Mouse (Mus musculus) midbrain, embryonic 11.5 days (tissue): ENCODE results near the gene Sgcd. TPM values are rescaled to one million over a fixed set of nuclear protein-coding genes. Genes with fewer than 3 reads are reported as not detected.

Source experiments
- ATAC-seq: fragments of 200-750 bp; cut with Nextera tagmentation; 2 replicates; pipeline ENCODE4 v1.8.0; 2017; ENCODE audit warnings: moderate TSS enrichment, moderate library complexity; ENCODE audit not compliant: low FRiP score
- DNase-seq: peaks from one replicate; pipeline ENCODE4 v3.0.0; 2015; ENCODE audit warnings: low spot score; ENCODE audit errors: missing footprints
- H3K27ac ChIP-seq: fragments of 300-500 bp; sonication (generic); 2 replicates; pipeline ENCODE4 v1.5.1; 2014; ENCODE audit warnings: low read depth, low read length
- H3K27me3 ChIP-seq: fragments of 300-500 bp; sonication (generic); 2 replicates; pipeline ENCODE4 v1.6.1; 2014; ENCODE audit warnings: mild to moderate bottlenecking, low read length, moderate library complexity, mixed read lengths; ENCODE audit not compliant: control insufficient read depth, insufficient read depth
- H3K36me3 ChIP-seq: fragments of 300-500 bp; sonication (generic); 2 replicates; pipeline ENCODE4 v1.6.1; 2014; ENCODE audit warnings: mild to moderate bottlenecking, low read length, moderate library complexity, mixed read lengths; ENCODE audit not compliant: control insufficient read depth, insufficient read depth
- H3K4me1 ChIP-seq: fragments of 300-500 bp; sonication (generic); 2 replicates; pipeline ENCODE4 v1.6.1; 2014; ENCODE audit warnings: low read length; ENCODE audit not compliant: control insufficient read depth, insufficient read depth
- H3K4me2 ChIP-seq: fragments of 300-500 bp; sonication (generic); 2 replicates; pipeline ENCODE4 v1.6.1; 2014; ENCODE audit warnings: mild to moderate bottlenecking, moderate library complexity
- H3K4me3 ChIP-seq: fragments of 300-500 bp; sonication (generic); 2 replicates; pipeline ENCODE4 v1.5.1; 2014; ENCODE audit warnings: low read depth, low read length
- H3K9ac ChIP-seq: fragments of 300-500 bp; sonication (generic); 2 replicates; pipeline ENCODE4 v1.6.1; 2014; ENCODE audit warnings: low read length
- H3K9me3 ChIP-seq: fragments of 300-500 bp; sonication (generic); 2 replicates; pipeline ENCODE4 v1.6.1; 2016; ENCODE audit warnings: low read length; ENCODE audit not compliant: control insufficient read depth
- WGBS: fragments of 180-500 bp; shearing (Covaris S2); extraction: QIAGEN DNeasy Blood & Tissue Kit; methylation state at CpG from one replicate; pipeline ENCODE4 v1.1.7; 2014; 5-methylcytosine and 5-hydroxymethylcytosine counted together
- polyA plus RNA-seq: library from polyadenylated mRNA; unstranded; fragments of >200 nt; fragmentation: Nextera tagmentation; extraction: Ambion mirVana; gene quantifications from 2 replicates; pipeline ENCODE4 v1.2.1, GENCODE M21; 2014

Sgcd gene
- polyA plus RNA-seq, 1 experiment from 2014 or later, result 1.4 TPM

GRCm38 (mm10) chr11:47952366-47952765 is 36.4 kb downstream of the Sgcd start:
- Histone ChIP-seq H3K4me1 (no peaks in the 10 kb centered on the region), H3K27ac (no peak overlapping the region), H3K9ac (no peak overlapping the region), H3K27me3 (no peaks in the 10 kb centered on the region), H3K4me3 (no peak overlapping the region), H3K9me3 (no peaks in the 10 kb centered on the region), H3K36me3 (no peaks in the 10 kb centered on the region), H3K4me2 (no peak overlapping the region)
- ATAC-seq, result no peak
- no peak for DNase-seq
- WGBS, result 88% methylated on average over 4 of the region's 4 CpGs

DNA sequence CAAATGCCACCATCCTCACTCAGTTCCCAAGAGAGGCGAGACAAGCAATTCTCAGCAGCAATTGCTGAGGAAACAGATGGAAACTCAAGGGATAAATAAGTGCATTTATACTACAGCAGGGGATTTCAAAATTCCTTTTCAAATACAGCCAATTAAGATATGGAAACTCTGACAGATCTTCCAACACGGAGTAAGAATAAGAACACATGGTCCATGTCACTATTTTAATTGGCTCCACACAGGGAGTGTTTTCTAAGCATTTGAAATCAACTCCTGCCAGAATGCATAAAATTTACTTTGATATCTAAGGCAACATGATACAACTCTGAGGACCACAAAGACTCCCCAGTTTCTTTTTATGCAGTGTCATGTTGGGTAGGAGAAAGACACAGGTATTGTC is 49.0 kb downstream of the Sgcd start:
- DNase-seq, result no peak
- no peaks in the 10 kb centered on the region for H3K36me3 ChIP-seq
- ATAC-seq, result no peak
- WGBS, result 89% methylated on average over 2 of the region's 2 CpGs
- no peak overlapping the region for H3K27ac ChIP-seq
- H3K4me1 ChIP-seq, result no peaks in the 10 kb centered on the region
- H3K9ac ChIP-seq, result no peak overlapping the region
- no peaks in the 10 kb centered on the region for H3K9me3 ChIP-seq
- H3K4me3 ChIP-seq, result no peak overlapping the region
- H3K4me2 ChIP-seq, result no peak overlapping the region
- H3K27me3 ChIP-seq, result no peaks in the 10 kb centered on the region

- H3K4me2 ChIP-seq, result no peak overlapping the region
- H3K4me3 ChIP-seq, result no peak overlapping the region
- 76% methylated on average over 2 of the region's 2 CpGs for WGBS
- no peak overlapping the region for H3K9ac ChIP-seq
- H3K4me1 ChIP-seq, result no peaks in the 10 kb centered on the region
- H3K9me3 ChIP-seq, result no peaks in the 10 kb centered on the region
- ATAC-seq, result no peak
- H3K27ac ChIP-seq, result no peak overlapping the region
- DNase-seq, result no peak
- no peaks in the 10 kb centered on the region for H3K36me3 ChIP-seq
- H3K27me3 ChIP-seq, result no peaks in the 10 kb centered on the region
Measured at GRCm38 (mm10) chr11:47917616-47918015, 71.2 kb downstream of the Sgcd start.

GRCm38 (mm10) chr11:47891617-47892172 is 97.1 kb downstream of the Sgcd start:
- Histone ChIP-seq H3K27ac (no peak overlapping the region), H3K27me3 (no peaks in the 10 kb centered on the region), H3K4me2 (no peak overlapping the region), H3K36me3 (no peaks in the 10 kb centered on the region), H3K4me3 (no peak overlapping the region), H3K4me1 (no peaks in the 10 kb centered on the region), H3K9me3 (no peaks in the 10 kb centered on the region), H3K9ac (no peak overlapping the region)
- WGBS, result 92% methylated on average over 3 of the region's 3 CpGs
- DNase-seq (no peak), ATAC-seq (no peak)

DNA sequence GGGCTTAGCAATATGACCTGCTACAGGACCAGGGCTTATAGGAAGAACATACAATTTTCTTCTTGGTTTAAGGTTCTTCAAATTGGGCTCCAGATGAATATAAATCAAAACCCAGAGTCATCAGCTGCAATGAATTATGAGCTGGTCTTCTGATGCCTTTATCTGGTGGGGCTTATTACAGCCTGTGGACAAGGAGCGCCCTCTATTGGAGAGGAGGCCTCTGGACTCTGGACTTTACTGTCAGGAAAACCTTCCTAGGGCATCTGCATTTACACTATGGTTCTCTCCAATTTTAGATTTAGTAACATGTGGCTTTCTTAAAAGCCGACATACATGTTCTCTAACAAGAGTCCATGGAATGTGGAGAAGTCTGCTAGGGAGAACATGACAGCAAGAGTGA is 98.5 kb downstream of the Sgcd start:
- WGBS, result 63% methylated on average over 2 of the region's 2 CpGs
- H3K4me1 ChIP-seq, result no peaks in the 10 kb centered on the region
- H3K9me3 ChIP-seq, result no peaks in the 10 kb centered on the region
- no peak for ATAC-seq
- no peak overlapping the region for H3K9ac ChIP-seq
- no peak overlapping the region for H3K4me3 ChIP-seq
- H3K27me3 ChIP-seq, result no peaks in the 10 kb centered on the region
- no peak for DNase-seq
- no peak overlapping the region for H3K4me2 ChIP-seq
- H3K27ac ChIP-seq, result no peak overlapping the region
- H3K36me3 ChIP-seq, result no peaks in the 10 kb centered on the region

DNA sequence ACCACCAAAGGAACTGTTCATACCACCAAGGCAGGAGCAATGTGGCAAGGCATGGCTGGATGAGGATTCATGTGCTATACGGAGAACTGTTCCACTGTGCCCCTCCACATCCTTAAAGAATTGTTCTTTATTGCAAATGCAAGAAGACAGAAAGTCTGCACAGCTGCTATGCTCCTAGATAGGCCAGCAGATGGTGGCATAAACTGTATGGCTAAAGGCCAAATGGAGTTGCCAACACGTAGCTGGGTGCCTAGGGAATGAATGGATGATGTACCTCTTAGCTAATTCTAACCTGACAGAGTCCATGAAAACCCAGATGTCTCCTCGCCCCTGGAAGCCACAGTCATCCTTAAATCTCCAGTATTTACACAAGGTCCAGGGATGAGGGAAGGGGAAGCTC is 103.5 kb downstream of the Sgcd start:
- Histone ChIP-seq H3K27ac (no peak overlapping the region), H3K4me2 (no peak overlapping the region), H3K36me3 (no peaks in the 10 kb centered on the region), H3K9me3 (no peaks in the 10 kb centered on the region), H3K27me3 (no peaks in the 10 kb centered on the region), H3K4me1 (no peaks in the 10 kb centered on the region), H3K4me3 (no peak overlapping the region), H3K9ac (no peak overlapping the region)
- ATAC-seq (no peak), DNase-seq (no peak)
- WGBS, result 75% methylated on average over 3 of the region's 3 CpGs

DNA sequence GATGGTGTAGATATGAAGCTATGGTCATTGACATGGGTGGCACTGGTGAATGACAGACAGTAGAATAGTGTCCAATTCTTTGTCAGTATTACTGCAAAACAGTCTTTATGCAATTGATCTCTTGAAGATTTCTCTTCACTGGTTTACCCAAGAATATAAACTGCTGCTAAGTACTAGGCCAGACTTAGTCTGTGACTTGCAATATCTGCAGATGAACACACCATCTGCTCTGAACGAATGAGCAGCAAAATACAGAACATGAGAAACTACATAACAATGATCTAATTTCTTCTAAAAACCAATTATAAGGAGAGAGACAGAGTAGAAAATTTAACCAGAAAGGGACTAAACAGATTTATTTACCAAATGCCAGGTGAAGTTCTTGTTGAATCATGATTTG is 105.2 kb downstream of the Sgcd start:
- no peak overlapping the region for H3K4me2 ChIP-seq
- no peak overlapping the region for H3K9ac ChIP-seq
- no peaks in the 10 kb centered on the region for H3K4me1 ChIP-seq
- H3K27me3 ChIP-seq, result no peaks in the 10 kb centered on the region
- H3K9me3 ChIP-seq, result no peaks in the 10 kb centered on the region
- no peak for ATAC-seq
- no peak overlapping the region for H3K4me3 ChIP-seq
- no peak for DNase-seq
- H3K27ac ChIP-seq, result no peak overlapping the region
- 89% methylated on average over 1 of the region's 1 CpGs for whole genome bisulfite sequencing
- H3K36me3 ChIP-seq, result no peaks in the 10 kb centered on the region

GRCm38 (mm10) chr11:47876633-47877170 is 112.1 kb downstream of the Sgcd start:
- Histone ChIP-seq H3K27ac (no peak overlapping the region), H3K27me3 (no peaks in the 10 kb centered on the region), H3K4me1 (no peaks in the 10 kb centered on the region), H3K4me3 (no peak overlapping the region), H3K9me3 (no peaks in the 10 kb centered on the region), H3K9ac (no peak overlapping the region), H3K4me2 (no peak overlapping the region), H3K36me3 (no peaks in the 10 kb centered on the region)
- DNase-seq (no peak), ATAC-seq (no peak)
- 69% methylated on average over 5 of the region's 5 CpGs for WGBS

DNA sequence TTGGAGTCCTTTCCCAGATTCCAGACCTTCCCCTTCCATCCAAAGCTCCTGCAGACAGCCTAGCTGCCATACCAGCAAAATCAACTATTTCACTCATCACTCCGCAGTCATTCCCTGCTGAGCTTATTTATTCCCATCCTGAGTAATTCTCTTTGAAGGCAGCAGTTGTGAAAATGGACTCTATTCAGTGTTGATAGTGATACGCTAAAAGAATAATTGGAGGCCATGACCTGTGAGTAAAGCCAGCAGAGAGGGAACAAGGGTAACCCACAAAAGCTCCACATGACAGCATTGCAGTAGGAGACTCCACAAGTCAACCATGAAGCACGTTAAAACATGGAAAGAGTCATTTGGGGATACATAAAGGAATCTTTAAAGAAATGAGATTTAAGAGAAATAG is 142.9 kb downstream of the Sgcd start:
- ATAC-seq (peak; percentile 63), DNase-seq (peak; percentile 82)
- no peak overlapping the region for H3K9ac ChIP-seq
- H3K4me1 ChIP-seq, result no peaks in the 10 kb centered on the region
- WGBS, result 12% methylated on average over 3 of the region's 3 CpGs
- no peaks in the 10 kb centered on the region for H3K36me3 ChIP-seq
- H3K27me3 ChIP-seq, result no peaks in the 10 kb centered on the region
- no peak overlapping the region for H3K27ac ChIP-seq
- H3K4me3 ChIP-seq, result no peak overlapping the region
- no peak overlapping the region for H3K4me2 ChIP-seq
- no peaks in the 10 kb centered on the region for H3K9me3 ChIP-seq
